Mouse (Mus musculus) brain, embryonic 14.5 days (tissue): ENCODE measurements around the gene Chst4.

Experiments
- CTCF ChIP-seq: fragments of 200-500 bp; IDR thresholded peaks from 2 replicates; pipeline ENCODE4 v1.5.1; 2012; ENCODE audit warnings: inconsistent platforms, mild to moderate bottlenecking, moderate library complexity, borderline replicate concordance; ENCODE audit not compliant: insufficient read depth, insufficient read length; ENCODE audit errors: extremely low read depth
- POLR2A ChIP-seq: fragments of 200-500 bp; IDR thresholded peaks from 2 replicates; pipeline ENCODE4 v1.6.1; 2012; ENCODE audit warnings: mild to moderate bottlenecking, inconsistent platforms, borderline replicate concordance; ENCODE audit not compliant: poor library complexity, insufficient read depth, insufficient read length, severe bottlenecking; ENCODE audit errors: extremely low read depth

- TF ChIP-seq CTCF (no peak), POLR2A (no peak)
These were observed 18.7 kb upstream of the Chst4 start for GRCm38 (mm10) chr8:110058207-110058606.
